Mouse (Mus musculus) lung, embryonic 14.5 days (tissue): Measurements from ENCODE around the gene Eif4e2. TPM values are rescaled to one million over a fixed set of nuclear protein-coding genes. Genes with fewer than 3 reads are reported as not detected.

ENCODE experiments used
- ATAC-seq: fragments of 200-750 bp; cut with Nextera tagmentation; 2 replicates; pipeline ENCODE4 v1.8.0; 2017; ENCODE audit warnings: mild to moderate bottlenecking, moderate TSS enrichment, moderate library complexity; ENCODE audit not compliant: insufficient read depth
- DNase-seq: peaks from one replicate; pipeline ENCODE4 v3.0.0-alpha.2; 2015
- H3K27ac ChIP-seq: fragments of 300-500 bp; sonication (generic); 2 replicates; pipeline ENCODE4 v1.5.1; 2014; ENCODE audit warnings: low read depth, mild to moderate bottlenecking, moderate library complexity
- H3K27me3 ChIP-seq: fragments of 300-500 bp; sonication (generic); 2 replicates; pipeline ENCODE4 v1.6.1; 2014; ENCODE audit warnings: low read length, control low read depth; ENCODE audit not compliant: insufficient read depth
- H3K36me3 ChIP-seq: fragments of 300-500 bp; sonication (generic); 2 replicates; pipeline ENCODE4 v1.6.1; 2014; ENCODE audit warnings: control low read depth; ENCODE audit not compliant: insufficient read depth
- H3K4me1 ChIP-seq: fragments of 300-500 bp; sonication (generic); 2 replicates; pipeline ENCODE4 v1.6.1; 2014; ENCODE audit warnings: antibody characterized with exemption, control low read depth; ENCODE audit not compliant: insufficient read depth
- H3K4me2 ChIP-seq: fragments of 300-500 bp; sonication (generic); 2 replicates; pipeline ENCODE4 v1.6.1; 2014; ENCODE audit warnings: mild to moderate bottlenecking
- H3K4me3 ChIP-seq: fragments of 300-500 bp; sonication (generic); 2 replicates; pipeline ENCODE4 v1.5.1; 2014; ENCODE audit warnings: low read depth, low read length
- H3K9ac ChIP-seq: fragments of 300-500 bp; sonication (generic); 2 replicates; pipeline ENCODE4 v1.6.1; 2014
- H3K9me3 ChIP-seq: fragments of 300-500 bp; sonication (generic); 2 replicates; pipeline ENCODE4 v1.6.1; 2016; ENCODE audit warnings: low read depth, low read length, control low read depth
- CTCF ChIP-seq: IDR thresholded peaks from 2 replicates; pipeline ENCODE4 v1.5.1; 2016; ENCODE audit warnings: antibody characterized with exemption, low read depth
- WGBS: fragments of 180-500 bp; shearing (Covaris S2); extraction: QIAGEN DNeasy Blood & Tissue Kit; methylation state at CpG from one replicate; pipeline ENCODE4 v1.1.7; 2014; 5-methylcytosine and 5-hydroxymethylcytosine counted together
- polyA plus RNA-seq: library from polyadenylated mRNA; unstranded; fragments of >200 nt; fragmentation: Nextera tagmentation; extraction: Ambion mirVana; gene quantifications from 2 replicates; pipeline ENCODE4 v1.2.1, GENCODE M21; 2014

The Eif4e2 gene
- polyA plus RNA-seq, 1 experiment from 2014 or later: 160 TPM

DNA sequence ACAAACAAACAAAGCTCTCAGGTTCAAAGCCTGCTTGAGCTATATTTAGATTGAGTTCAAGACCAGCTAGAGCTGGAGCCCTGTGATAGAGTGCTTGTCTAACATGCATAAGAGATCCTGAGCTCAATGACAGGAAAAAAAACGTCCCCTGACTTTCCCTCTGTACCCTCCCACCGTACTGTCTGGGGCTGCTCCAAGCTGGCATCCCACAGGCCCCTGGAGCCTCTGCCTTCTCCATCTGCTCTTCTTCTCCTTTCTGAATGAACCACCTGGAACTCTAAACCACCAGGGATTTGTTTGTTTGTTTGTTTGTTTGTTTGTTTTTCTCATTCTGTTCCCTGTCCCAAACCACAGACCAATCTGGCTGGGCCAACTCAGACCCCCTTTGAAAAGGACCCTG is 62.3 kb downstream of the Eif4e2 start:
- Histone ChIP-seq H3K9me3 (no peaks in the 10 kb centered on the region), H3K4me2 (no peak overlapping the region), H3K9ac (no peak overlapping the region), H3K4me1 (no peaks in the 10 kb centered on the region; the same call in 1 of the 2 replicates), H3K36me3 (no peaks in the 10 kb centered on the region), H3K27ac (no peak overlapping the region), H3K27me3 (no peaks in the 10 kb centered on the region), H3K4me3 (no peak overlapping the region)
- TF ChIP-seq CTCF: no peak
- DNase-seq: no peak
- ATAC-seq: no peak
- WGBS: 27% methylated on average over 2 of the region's 2 CpGs

DNA sequence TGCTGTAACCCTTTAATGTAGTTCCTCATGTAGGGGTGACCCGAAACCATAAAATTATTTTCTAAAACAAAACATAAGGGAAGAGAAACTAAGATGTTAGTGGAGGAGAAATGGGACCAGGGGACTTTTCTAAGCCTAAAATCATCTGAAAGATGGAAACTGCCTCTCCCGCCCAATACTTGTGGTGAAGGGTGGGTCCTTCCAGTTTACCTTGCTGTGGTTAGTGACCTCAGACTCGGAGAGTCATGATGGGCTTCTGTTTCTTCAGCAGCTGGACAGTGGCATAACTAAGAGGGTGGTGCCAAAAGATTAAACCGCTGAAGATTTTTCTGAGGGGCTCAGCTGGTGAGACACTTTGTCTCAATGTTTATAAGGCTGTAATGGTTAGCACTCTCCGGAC is 66.6 kb downstream of the Eif4e2 start:
- DNase-seq: no peak
- no peak for ATAC-seq
- Histone ChIP-seq H3K36me3 (no peaks in the 10 kb centered on the region), H3K9me3 (no peaks in the 10 kb centered on the region), H3K4me1 (no peaks in the 10 kb centered on the region), H3K27ac (no peak overlapping the region), H3K27me3 (no peaks in the 10 kb centered on the region), H3K4me3 (no peak overlapping the region), H3K4me2 (no peak overlapping the region), H3K9ac (no peak overlapping the region)
- no peak for TF ChIP-seq CTCF
- 69% methylated on average over 5 of the region's 5 CpGs for WGBS

DNA sequence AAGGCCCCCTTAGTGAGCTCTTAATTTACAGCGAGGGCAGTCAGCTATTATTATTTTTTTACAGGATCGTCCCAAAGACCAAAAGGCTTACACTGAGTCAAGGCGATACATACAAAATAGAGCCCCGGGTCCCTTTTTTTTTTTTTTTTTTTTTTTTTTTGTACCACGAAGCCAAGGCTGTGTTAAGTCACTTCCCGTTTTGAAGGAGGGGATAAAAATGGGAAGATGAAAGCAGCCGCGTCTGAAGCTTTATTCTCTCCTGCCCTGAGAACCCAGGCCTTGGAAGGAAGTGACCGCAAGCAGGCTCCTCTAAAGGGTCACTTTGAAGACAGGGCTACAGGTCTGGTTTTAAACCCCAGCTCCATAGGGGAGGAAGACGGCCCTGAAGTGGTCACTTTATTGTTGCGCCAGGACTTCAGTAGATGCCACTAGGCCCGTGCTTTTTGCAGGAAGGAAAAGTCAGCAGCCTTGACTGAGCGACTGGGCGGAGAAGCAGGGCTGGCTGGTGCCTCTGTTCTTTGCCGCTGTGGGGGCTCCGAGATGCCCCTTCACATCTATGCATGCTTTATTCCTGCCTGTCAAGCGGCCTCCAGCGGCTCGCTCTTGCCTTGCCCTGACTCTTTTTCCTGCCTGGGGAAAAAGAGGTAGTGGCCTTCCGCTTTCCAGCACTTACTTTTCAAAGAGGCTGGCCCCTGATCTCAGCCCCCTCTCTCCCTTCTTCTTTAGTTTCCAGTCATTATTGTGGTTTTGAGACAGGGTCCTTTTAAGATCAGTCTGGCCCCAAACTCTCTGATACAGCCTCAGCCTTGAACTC is 68.1 kb downstream of the Eif4e2 start:
- H3K9ac ChIP-seq: no peak overlapping the region
- H3K9me3 ChIP-seq: no peaks in the 10 kb centered on the region
- TF ChIP-seq CTCF: no peak
- 29% methylated on average over 20 of the region's 20 CpGs for WGBS
- H3K27ac ChIP-seq: no peak overlapping the region
- H3K27me3 ChIP-seq: no peaks in the 10 kb centered on the region
- peak overlapping the region; percentile 31; the same call in 1 of the 2 replicates for H3K4me2 ChIP-seq
- H3K36me3 ChIP-seq: no peaks in the 10 kb centered on the region
- DNase-seq (no peak), ATAC-seq (no peak)
- no peaks in the 10 kb centered on the region for H3K4me1 ChIP-seq
- H3K4me3 ChIP-seq: no peak overlapping the region

- Histone ChIP-seq H3K36me3 (no peaks in the 10 kb centered on the region), H3K4me1 (no peaks in the 10 kb centered on the region), H3K27me3 (no peaks in the 10 kb centered on the region), H3K4me3 (no peak overlapping the region), H3K9ac (no peak overlapping the region), H3K4me2 (no peak overlapping the region), H3K9me3 (no peaks in the 10 kb centered on the region), H3K27ac (no peak overlapping the region)
- no peak for ATAC-seq
- 71% methylated on average over 6 of the region's 6 CpGs for WGBS
- no peak for DNase-seq
- no peak for TF ChIP-seq CTCF
Observed at GRCm38 (mm10) chr1:87282413-87282788, 68.7 kb downstream of the Eif4e2 start.

GRCm38 (mm10) chr1:87283410-87283960 is 69.8 kb downstream of the Eif4e2 start:
- WGBS: 71% methylated on average over 10 of the region's 10 CpGs
- Histone ChIP-seq H3K36me3 (no peaks in the 10 kb centered on the region), H3K4me2 (no peak overlapping the region), H3K9ac (no peak overlapping the region), H3K4me3 (no peak overlapping the region), H3K27me3 (no peaks in the 10 kb centered on the region), H3K9me3 (no peaks in the 10 kb centered on the region), H3K27ac (no peak overlapping the region), H3K4me1 (no peaks in the 10 kb centered on the region)
- TF ChIP-seq CTCF: no peak
- DNase-seq: no peak
- no peak for ATAC-seq

DNA sequence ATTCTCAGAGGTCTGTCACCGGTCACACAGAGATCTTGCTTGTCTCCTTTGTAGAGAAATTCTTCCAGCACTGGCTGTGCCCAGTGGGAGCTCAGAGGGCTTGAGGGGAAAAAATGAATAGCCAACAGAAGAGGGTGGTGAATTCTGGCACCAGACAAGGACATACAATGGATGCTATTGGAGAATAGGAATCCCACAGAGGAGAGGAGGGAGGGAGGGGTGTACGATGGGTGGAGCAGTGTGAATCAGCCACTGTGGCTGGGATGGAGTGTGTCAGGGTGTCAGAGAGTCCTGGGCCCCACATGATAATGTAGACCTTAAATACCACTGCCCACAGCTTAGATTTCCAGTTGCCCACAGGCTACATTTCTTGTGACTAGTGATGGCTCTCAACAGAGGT is 73.4 kb downstream of the Eif4e2 start:
- Histone ChIP-seq H3K27ac (no peak overlapping the region), H3K27me3 (no peaks in the 10 kb centered on the region), H3K4me2 (no peak overlapping the region), H3K4me1 (no peaks in the 10 kb centered on the region), H3K4me3 (no peak overlapping the region), H3K9me3 (no peaks in the 10 kb centered on the region), H3K36me3 (no peaks in the 10 kb centered on the region), H3K9ac (no peak overlapping the region)
- DNase-seq: no peak
- WGBS: 80% methylated on average over 2 of the region's 2 CpGs
- no peak for ATAC-seq
- no peak for TF ChIP-seq CTCF

Other genes starting within 250 kb of the Eif4e2 start
- not detected in 2 replicates for gene Alppl2, start 124.0 kb upstream of the Eif4e2 start, polyA plus RNA-seq
- gene Alpi, start 112.3 kb upstream of the Eif4e2 start, polyA plus RNA-seq: not detected in 2 replicates
- not detected in 2 replicates for gene Akp3, start 88.9 kb upstream of the Eif4e2 start, polyA plus RNA-seq
- 0.26 and 0.61 TPM in 2 replicates for gene Ecel1, start 57.4 kb upstream of the Eif4e2 start, polyA plus RNA-seq
- gene Prss56, start 30.6 kb upstream of the Eif4e2 start, polyA plus RNA-seq: not detected in 2 replicates
- gene Chrnd, start 23.3 kb upstream of the Eif4e2 start, polyA plus RNA-seq: not detected in 2 replicates
- not detected in 2 replicates for gene Chrng, start 9.3 kb upstream of the Eif4e2 start, polyA plus RNA-seq
- 0.11 TPM in 1 of 2 replicates, not detected in the other for gene Efhd1, start 50.4 kb downstream of the Eif4e2 start, polyA plus RNA-seq
- gene Gigyf2, start 113.1 kb downstream of the Eif4e2 start, polyA plus RNA-seq: 46.7 and 49.6 TPM in 2 replicates
- 2.1 and 2.3 TPM in 2 replicates for gene Kcnj13, start 180.8 kb downstream of the Eif4e2 start, polyA plus RNA-seq